Mouse (Mus musculus) adrenal gland, adult (tissue): Measurements from ENCODE around the gene Cenpp.

ENCODE experiments used
- DNase-seq, 2 experiments: peaks; one replicate each; pipeline ENCODE4 v3.0.0; 2022 to 2023; ENCODE audit warnings: low spot score in 1 of 2; ENCODE audit not compliant: inconsistent age in 2 of 2

The Cenpp gene

DNA sequence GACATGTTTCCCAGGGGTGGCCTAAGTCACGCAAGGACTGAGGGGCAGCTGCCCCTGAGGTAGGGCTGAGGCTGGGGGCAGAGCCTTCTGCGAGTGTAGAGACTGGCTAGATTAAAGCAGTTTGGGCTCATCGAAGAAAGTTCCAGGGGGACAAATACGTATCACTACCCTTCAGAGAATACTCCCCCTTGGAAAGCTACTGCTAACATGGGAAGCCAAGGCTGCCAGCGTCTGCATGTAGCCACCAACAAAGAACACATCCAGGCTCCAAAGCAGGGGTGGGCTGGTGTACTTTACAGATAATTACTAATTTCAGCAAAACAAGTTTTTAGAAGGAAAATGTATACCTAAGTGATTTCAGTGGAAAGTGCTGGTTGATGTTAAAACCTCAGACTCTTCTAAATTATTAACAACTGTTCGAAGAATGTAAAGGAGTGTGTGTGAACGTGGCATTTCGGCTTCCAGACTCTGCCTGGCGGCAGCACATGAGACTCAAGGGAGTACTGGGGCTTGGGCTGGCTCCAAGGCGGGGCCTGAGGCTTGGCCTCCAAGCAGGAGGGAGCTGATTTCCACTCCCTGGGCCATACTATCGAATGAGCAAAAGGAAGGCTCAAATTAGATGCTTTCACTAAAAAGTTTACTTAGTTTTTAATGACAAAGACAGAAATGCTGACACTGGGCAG, 186.1 kb downstream of the Cenpp start:
- peak in 1 of 2 experiments; percentile 64 for DNase-seq

- no peak for DNase-seq
Observed at GRCm38 (mm10) chr13:49465875-49466274, 186.7 kb downstream of the Cenpp start.

DNA sequence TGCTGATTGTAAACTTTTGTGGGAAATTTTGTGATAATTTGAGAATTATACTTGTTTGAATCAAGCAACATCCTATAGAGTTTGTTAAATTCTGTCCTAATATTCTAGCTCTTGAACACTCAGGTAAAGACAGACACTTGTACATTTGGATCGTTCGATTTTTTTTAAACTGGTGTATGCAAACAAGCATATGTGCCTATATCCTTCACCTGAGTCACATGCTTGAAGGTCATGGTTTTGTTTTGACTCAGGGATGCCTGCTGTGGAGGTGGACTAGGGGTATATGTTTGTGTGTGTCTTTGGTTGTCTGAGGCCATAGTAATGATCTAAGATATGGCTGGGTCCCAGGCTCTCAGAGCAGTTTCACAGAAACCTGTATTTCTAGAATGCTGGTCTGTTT, 189.7 kb downstream of the Cenpp start:
- no peak for DNase-seq

DNA sequence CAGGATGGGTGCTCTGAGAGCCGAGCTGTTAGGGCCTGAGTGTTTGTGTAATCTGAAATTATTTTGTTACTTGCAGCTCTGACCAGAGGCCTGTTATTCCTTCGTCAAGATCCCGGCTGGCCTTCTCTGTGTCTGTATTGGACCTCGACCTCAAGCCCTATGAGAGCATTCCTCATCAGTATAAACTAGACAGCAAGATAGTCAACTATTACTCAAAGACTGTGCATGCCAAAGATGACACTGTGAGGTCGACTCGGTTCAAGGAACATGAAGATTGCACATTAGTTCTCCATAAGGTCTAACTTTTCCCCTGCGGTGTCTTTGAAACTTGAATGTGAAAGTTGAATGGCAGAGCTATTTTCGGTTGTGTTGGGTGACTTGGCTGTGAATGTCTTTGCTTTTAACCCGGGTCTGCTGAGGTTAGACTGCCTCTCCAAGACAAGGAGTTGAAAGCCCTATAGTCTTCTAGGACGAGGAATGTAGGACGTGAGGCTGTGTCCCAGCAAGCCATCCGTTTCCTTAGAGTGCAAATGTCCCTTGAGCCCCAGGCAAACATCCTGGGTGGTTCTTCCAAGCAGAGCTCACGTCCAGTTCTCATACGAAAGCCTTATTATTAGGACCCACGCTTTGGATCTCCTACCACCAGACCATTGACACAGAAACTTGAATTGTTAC, 191.0 kb downstream of the Cenpp start:
- DNase-seq = peak; percentile 48 to 90

GRCm38 (mm10) chr13:49460692-49461414, 191.7 kb downstream of the Cenpp start:
- no peak for DNase-seq

DNA sequence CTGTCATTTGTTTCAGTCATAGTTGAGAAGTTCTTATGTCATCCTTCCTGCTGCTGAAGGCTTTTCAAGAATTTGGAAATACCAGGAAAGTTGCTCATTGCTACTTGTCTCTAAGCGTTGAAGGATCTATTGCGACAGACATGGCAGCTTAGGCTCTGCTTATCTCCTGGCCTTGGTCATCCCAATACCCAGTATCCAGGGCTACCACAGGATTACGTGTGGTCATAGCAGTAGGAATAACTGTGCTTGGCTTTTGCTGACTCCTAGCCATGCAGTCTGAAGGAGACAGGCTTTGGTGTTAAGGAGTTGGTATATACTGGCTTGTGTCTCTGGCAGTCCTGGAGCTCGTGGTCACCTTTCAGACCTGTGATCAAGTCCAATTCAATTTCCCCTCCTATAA, 192.3 kb downstream of the Cenpp start:
- DNase-seq = peak; percentile 72 to 91

DNA sequence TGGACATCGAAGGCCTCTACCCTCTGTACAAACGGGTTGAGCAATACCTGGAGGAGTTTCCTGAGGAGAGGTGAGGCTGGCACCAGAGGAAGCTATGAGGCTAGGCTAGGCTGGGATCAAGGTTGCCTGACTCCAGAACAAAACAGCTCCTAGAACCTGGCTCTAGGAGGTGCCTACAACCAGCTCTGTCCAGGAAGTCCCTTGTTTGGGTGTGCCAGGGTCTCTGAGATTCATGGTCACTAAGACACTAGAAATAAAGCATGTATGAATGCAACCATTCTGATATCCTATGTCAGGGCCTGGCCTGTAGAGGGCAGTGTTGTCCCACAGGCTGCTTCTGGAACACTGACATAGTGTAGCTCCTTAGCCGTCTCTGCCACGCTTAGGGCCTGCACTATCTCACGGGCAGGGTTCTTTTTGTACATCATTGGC, 203.3 kb downstream of the Cenpp start:
- peak; percentile 77 to 94 for DNase-seq

GRCm38 (mm10) chr13:49444451-49444850, 208.1 kb downstream of the Cenpp start:
- DNase-seq = peak in 1 of 2 experiments; percentile 74

DNA sequence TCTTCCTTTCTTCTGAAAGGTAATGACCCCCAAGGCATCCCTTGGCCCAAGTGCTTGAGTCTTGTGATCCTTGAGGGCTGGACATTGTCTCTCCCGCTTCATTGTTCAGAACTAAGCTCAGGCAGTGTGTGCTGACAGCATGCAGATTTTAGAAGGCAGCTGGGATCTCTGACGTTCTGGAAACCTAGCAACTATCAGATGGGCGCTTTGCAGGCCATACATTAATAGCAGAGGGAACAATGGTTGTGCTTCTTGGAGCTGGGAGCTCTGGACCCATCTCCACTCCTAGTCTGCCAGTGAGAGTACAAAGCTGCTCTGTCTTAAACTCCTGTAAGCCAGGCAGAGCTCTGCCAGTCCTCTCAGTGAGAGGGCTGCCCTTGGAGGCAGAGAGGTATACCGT, 216.4 kb downstream of the Cenpp start:
- no peak for DNase-seq

GRCm38 (mm10) chr13:49435745-49436144, 216.8 kb downstream of the Cenpp start:
- no peak for DNase-seq

DNA sequence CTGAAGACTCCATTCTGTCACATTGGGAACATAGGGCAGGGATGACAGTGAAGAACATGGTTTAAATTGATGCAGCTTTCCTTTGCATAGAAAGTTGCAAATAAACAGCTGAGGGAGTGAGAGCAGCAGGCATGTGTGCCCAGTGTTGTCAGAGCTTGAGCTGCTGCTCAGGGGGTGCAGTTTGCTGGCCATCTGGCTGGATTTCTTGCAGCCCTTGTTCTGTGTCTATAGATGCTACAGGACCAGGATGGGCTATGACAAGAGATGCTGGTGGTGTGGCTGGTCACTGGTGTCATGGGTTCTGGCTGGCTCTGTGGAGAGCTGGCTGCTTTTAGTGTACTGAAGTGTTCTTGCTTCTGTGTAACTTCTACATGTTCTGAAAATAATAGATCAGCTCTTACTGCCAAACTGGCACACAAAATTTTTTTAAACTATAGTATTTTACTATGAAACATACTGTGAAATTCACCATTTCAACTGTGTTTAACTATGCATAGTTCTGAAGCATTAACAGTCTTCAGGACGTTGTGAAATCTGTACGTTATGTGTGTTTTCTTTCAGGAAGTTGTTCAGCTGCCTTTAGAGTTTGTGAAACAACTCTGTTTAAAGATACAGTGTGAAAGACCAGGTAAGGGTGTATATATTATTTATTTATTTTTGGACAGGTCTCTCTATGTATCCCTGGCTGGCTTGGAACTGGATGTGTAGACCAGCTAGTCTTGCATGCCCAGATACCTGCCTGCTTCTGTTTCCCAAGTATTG, 219.1 kb downstream of the Cenpp start:
- DNase-seq = no peak

- no peak for DNase-seq
Observed at GRCm38 (mm10) chr13:49430529-49430928, 222.1 kb downstream of the Cenpp start.

DNA sequence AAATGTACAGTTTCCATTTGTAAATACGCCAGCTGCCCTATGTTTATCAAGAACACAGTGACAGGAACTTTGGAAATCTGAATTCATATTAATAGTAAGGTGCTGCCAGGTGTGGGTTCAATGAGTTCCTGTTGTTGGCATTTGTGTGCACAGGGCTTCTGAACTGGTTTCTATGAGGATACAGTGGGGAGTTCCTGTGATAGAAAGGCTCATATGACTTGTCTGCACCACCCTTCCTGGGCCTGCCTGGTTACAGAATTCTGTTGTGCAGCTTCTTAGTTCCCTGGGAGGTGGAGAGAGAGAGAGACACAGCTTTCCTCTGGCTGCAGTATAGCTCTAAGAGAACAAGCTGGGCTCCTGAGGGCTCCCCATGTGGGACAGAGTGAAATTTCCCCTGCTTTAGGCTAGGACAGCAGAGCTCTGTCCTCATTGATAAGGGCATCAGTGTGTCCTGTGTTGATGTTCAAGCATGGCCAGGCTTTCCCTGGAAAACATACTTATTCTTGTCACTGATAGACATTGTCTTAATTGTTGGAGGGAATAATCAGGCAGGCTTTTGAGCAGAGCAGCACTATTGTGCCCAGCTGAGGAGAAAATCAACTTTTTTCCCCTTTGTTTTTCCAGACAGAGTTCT, 224.4 kb downstream of the Cenpp start:
- DNase-seq = no peak

GRCm38 (mm10) chr13:49426736-49427135, 225.8 kb downstream of the Cenpp start:
- peak; percentile 83 to 90 for DNase-seq

DNA sequence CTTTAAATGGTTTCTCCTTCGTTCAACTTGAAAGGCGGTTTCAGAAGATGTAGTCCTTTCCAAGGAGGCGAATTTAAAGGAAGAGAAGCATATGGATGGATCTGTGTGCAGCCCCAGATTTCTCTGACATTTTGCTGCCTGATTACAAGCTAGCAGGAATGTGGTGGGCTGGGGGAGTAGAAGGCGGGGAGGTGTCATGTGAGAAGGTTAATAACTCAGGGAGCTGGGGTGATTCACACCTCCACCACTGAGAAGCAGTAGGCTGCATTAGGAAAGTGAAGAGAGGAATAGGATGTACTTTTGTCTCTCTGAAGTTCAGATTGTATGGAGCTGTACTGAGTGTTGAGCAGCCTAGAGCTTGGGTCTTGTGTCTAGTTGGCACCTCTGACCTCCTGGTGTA, 230.6 kb downstream of the Cenpp start:
- peak in 1 of 2 experiments; percentile 61 for DNase-seq

GRCm38 (mm10) chr13:49421606-49421917, 231.0 kb downstream of the Cenpp start:
- no peak for DNase-seq

DNA sequence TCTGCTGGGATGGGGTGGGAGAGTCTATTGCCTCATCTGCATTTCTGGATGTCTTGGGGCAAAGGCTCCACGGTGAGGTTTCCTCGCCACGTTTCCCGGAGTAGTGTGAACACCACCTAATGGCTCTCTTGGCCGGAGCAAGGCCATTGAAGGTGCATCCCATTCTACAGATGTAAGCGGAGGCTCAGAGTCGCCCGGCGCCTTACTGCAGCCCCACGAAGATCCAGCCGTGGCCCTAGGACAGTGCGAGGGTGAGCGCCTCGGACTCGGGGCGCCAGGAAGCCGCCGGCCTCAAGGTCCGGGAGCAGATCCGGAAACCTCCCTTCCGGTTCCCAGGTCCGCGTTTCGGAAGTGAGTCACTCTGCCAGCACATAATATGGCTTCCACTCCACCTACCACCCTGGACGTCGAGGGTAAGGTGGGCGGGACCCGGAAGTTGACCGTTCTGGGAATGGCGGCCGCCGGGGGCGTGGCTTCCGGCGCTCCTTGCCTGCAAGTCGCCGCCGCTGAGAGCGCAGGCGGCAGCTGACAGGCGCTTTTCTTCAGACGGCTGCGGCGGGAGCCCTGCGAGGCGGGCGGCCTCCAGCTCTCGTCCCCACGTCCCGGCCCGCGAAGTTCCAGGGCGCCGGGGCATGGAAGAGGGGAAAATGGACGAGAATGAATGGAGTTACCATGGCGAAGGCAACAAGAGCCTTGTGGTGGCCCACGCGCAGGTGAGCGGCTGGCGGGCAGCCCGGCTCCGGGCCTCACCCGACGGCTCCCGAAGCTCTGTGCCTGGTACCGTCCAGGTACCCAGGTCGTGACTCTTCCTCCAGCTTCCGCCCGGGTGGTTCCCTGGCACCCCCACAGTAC, 231.6 kb downstream of the Cenpp start, which contains the start of gene Ippk:
TSS of gene Ippk (plus strand) at position 496 of the 852 bp plus-strand sequence.
- peak; percentile 99 for DNase-seq
